Mouse (Mus musculus): ENCODE measurements around the gene Patj.

DNA sequence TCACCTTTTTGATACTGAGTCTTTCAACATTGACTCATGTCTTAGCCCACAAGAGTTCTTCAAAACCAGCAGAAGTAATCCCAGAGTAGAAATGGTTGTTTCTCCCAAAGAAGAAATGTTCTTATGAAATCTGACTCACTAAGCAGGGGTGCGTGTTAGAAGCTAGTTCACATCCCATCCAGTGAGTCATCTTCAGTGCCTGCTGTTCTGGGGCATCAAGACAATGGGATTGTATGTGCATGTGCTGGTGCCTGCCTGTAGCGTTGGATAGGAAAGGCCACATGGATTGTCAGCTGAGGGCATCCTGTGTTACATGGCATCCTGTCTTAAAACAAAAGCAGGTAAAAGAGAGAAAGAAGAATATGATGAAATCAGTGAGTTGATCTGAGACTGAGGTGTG lies 59.8 kb downstream of the Patj start:
- no peak for TF ChIP-seq CTCF (IDR thresholded peaks at IDR 0.05; ENCODE audit: borderline replicate concordance, extremely low read depth, insufficient read depth, insufficient read length)
- TF ChIP-seq POLR2A (IDR thresholded peaks at IDR 0.05; ENCODE audit: borderline replicate concordance, extremely low read depth, insufficient read depth, insufficient read length, poor library complexity, severe bottlenecking): no peak

All from brain, embryonic 14.5 days (tissue).